Comparison of ENCODE assay signal across 14 mouse cellular contexts in genomic region chr3:79576865-79577264, GRCm38 (mm10). TPM values are rescaled to one million over a fixed set of nuclear protein-coding genes. Genes with fewer than 3 reads are reported as not detected.
DNase-seq lines count a peak whose midpoint lies in the region; ATAC-seq and TF ChIP-seq lines count a peak whose summit lies in the region.
"Had no signal": no experiment of that assay in that cellular context is flagged by ENCODE, and none has a peak within 500 bp of the region (broad histone marks: within the 10 kb centered on the region; RNA-seq: fewer than 3 reads in every experiment).

No protein-coding gene starts in this region.

- no peaks in the 10 kb centered on the region for H3K36me3 ChIP-seq in heart, embryonic 12.5 days
- H3K36me3 ChIP-seq in kidney, postnatal 0 days (ENCODE audit: insufficient read depth, low read length), result no peaks in the 10 kb centered on the region
- H3K36me3 ChIP-seq in hindbrain, embryonic 13.5 days, result no peaks in the 10 kb centered on the region
- no peaks in the 10 kb centered on the region for H3K36me3 ChIP-seq in midbrain, embryonic 14.5 days (ENCODE audit: control insufficient read depth, insufficient read depth, low read length)

- no peak for DNase-seq in heart, adult 18-20 months
- peak; percentile 72 for DNase-seq in kidney, postnatal 0 days (ENCODE audit: low spot score)
- no peak for DNase-seq in kidney, postnatal 14 days
- DNase-seq in midbrain, embryonic 14.5 days, result peak; percentile 38
- DNase-seq in gastrocnemius, adult 18-20 months (ENCODE audit: low spot score), result no peak
- DNase-seq: adrenal gland, adult 8-10 months; cerebellum, postnatal 25 days; gastrocnemius, adult 2 months had no signal

- H3K4me2 ChIP-seq in heart, embryonic 12.5 days, result peak overlapping the region; percentile 40
- H3K4me2 ChIP-seq in kidney, postnatal 0 days (ENCODE audit: low read length), result peak overlapping the region; percentile 36
- H3K4me2 ChIP-seq in hindbrain, embryonic 13.5 days, result no peak overlapping the region
- no peak overlapping the region for H3K4me2 ChIP-seq in midbrain, embryonic 14.5 days (ENCODE audit: low read length)

- H3K4me3 ChIP-seq in heart, embryonic 12.5 days, result 0 out of 2 replicates have a peak overlapping the region, but pooled peaks have one; percentile 3
- no peak overlapping the region for H3K4me3 ChIP-seq in kidney, postnatal 0 days (replicated peaks; ENCODE audit: low read depth, low read length)
- no peak overlapping the region for H3K4me3 ChIP-seq in hindbrain, embryonic 13.5 days
- H3K4me3 ChIP-seq in midbrain, embryonic 14.5 days (replicated peaks; ENCODE audit: low read depth, low read length), result no peak overlapping the region
- H3K4me3 ChIP-seq: erythroblast, embryonic 14.5 days; gastrocnemius, adult 2 months had no signal

- 21% methylated on average over 5 of the region's 5 CpGs for WGBS in heart, embryonic 12.5 days
- WGBS in kidney, postnatal 0 days, result 13% methylated on average over 5 of the region's 5 CpGs
- WGBS in hindbrain, embryonic 13.5 days, result 29% methylated on average over 5 of the region's 5 CpGs
- 23% methylated on average over 5 of the region's 5 CpGs for WGBS in midbrain, embryonic 14.5 days

- ATAC-seq in heart, embryonic 12.5 days (ENCODE audit: insufficient number of reproducible peaks, low FRiP score), result 0 out of 2 replicates have a peak, but pooled peaks have one; percentile 42
- peak; percentile 52 for ATAC-seq in kidney, postnatal 0 days (replicated peaks; ENCODE audit: low FRiP score, low read depth)
- ATAC-seq in hindbrain, embryonic 13.5 days (ENCODE audit: low FRiP score), result peak; percentile 46
- no peak for ATAC-seq in midbrain, embryonic 14.5 days (ENCODE audit: low FRiP score, low TSS enrichment)
- ATAC-seq in erythroblast, adult 5-6 weeks (replicated peaks; ENCODE audit: low FRiP score, poor library complexity, severe bottlenecking), result no peak
- ATAC-seq: Patski had no signal

- no peak for TF ChIP-seq CTCF in kidney, postnatal 0 days (IDR thresholded peaks at IDR 0.05; ENCODE audit: low read depth)

- H3K9ac ChIP-seq in heart, embryonic 12.5 days, result no peak overlapping the region
- H3K9ac ChIP-seq in kidney, postnatal 0 days (ENCODE audit: low read depth, low read length), result no peak overlapping the region
- H3K9ac ChIP-seq in hindbrain, embryonic 13.5 days, result no peak overlapping the region
- H3K9ac ChIP-seq in midbrain, embryonic 14.5 days (replicated peaks; ENCODE audit: low read length), result no peak overlapping the region

- H3K27ac ChIP-seq in heart, embryonic 12.5 days (ENCODE audit: poor library complexity, severe bottlenecking), result no peak overlapping the region
- 0 out of 2 replicates have a peak overlapping the region, but pooled peaks have one; percentile 44 for H3K27ac ChIP-seq in kidney, postnatal 0 days
- H3K27ac ChIP-seq in hindbrain, embryonic 13.5 days, result no peak overlapping the region
- H3K27ac ChIP-seq in midbrain, embryonic 14.5 days (replicated peaks; ENCODE audit: low read depth, low read length), result no peak overlapping the region
- H3K27ac ChIP-seq: gastrocnemius, adult 2 months had no signal

- H3K9me3 ChIP-seq in heart, embryonic 12.5 days (replicated peaks), result no peaks in the 10 kb centered on the region
- H3K9me3 ChIP-seq in kidney, postnatal 0 days (replicated peaks; ENCODE audit: low read length), result no peaks in the 10 kb centered on the region
- no peaks in the 10 kb centered on the region for H3K9me3 ChIP-seq in hindbrain, embryonic 13.5 days
- H3K9me3 ChIP-seq in midbrain, embryonic 14.5 days (ENCODE audit: control insufficient read depth, low read length), result no peaks in the 10 kb centered on the region

- H3K4me1 ChIP-seq in heart, embryonic 12.5 days (replicated peaks), result peaks cover 14% of the 10 kb centered on the region
- no peaks in the 10 kb centered on the region for H3K4me1 ChIP-seq in kidney, postnatal 0 days (replicated peaks; ENCODE audit: insufficient read depth, low read length)
- H3K4me1 ChIP-seq in hindbrain, embryonic 13.5 days (replicated peaks), result peaks cover 7% of the 10 kb centered on the region
- 0 out of 2 replicates have a peak, but pooled peaks cover 4% of the 10 kb centered on the region for H3K4me1 ChIP-seq in midbrain, embryonic 14.5 days (ENCODE audit: control insufficient read depth, insufficient read depth, low read length)

- no peaks in the 10 kb centered on the region for H3K27me3 ChIP-seq in heart, embryonic 12.5 days (replicated peaks)
- no peaks in the 10 kb centered on the region for H3K27me3 ChIP-seq in kidney, postnatal 0 days (ENCODE audit: insufficient read depth, low read length)
- no peaks in the 10 kb centered on the region for H3K27me3 ChIP-seq in hindbrain, embryonic 13.5 days
- no peaks in the 10 kb centered on the region for H3K27me3 ChIP-seq in midbrain, embryonic 14.5 days (ENCODE audit: control insufficient read depth, insufficient read depth, low read length)
- H3K27me3 ChIP-seq: Patski had no signal

RNA-seq across cellular contexts. Expression of gene Fnip2, which starts 9.3 kb away (rescaled TPM):
- polyA plus RNA-seq in heart, embryonic 12.5 days (2016; fragmentation: Nextera tagmentation; extraction: Ambion mirVana), result 5.3 and 6.3 TPM in 2 replicates
- total RNA-seq in heart, adult 18-20 months (2021), result 10 to 100 TPM; 24.7 to 24.8 TPM
- 4.3 and 4.4 TPM in 2 replicates for polyA plus RNA-seq in kidney, postnatal 0 days (2015; fragmentation: Nextera tagmentation; extraction: Ambion mirVana)
- 4.7 and 6.1 TPM in 2 replicates for polyA plus RNA-seq in hindbrain, embryonic 13.5 days (2015; fragmentation: Nextera tagmentation; extraction: Ambion mirVana)
- polyA plus RNA-seq in midbrain, embryonic 14.5 days (2014; fragmentation: Nextera tagmentation; extraction: Ambion mirVana), result 7.7 and 8.0 TPM in 2 replicates
- 1 to 10 TPM; 3.4 to 4.6 TPM for total RNA-seq in gastrocnemius, adult 18-20 months (2021)
- total RNA-seq in erythroblast, adult 5-6 weeks (2015; ENCODE audit: low replicate concordance), result 35.5 and 82.1 TPM in 2 replicates
- total RNA-seq in erythroblast, adult 5-6 weeks (2017; ENCODE audit: low replicate concordance), result 93.3 and 101 TPM in 2 replicates

RNA-seq across cellular contexts. Expression of gene Ppid, which starts 14.3 kb away (rescaled TPM):
- polyA plus RNA-seq in heart, embryonic 12.5 days (2016; fragmentation: Nextera tagmentation; extraction: Ambion mirVana), result 121 and 122 TPM in 2 replicates
- total RNA-seq in heart, adult 18-20 months (2021), result 10 to 100 TPM; 41.9 to 43.6 TPM
- polyA plus RNA-seq in kidney, postnatal 0 days (2015; fragmentation: Nextera tagmentation; extraction: Ambion mirVana), result 85.6 and 93.8 TPM in 2 replicates
- polyA plus RNA-seq in hindbrain, embryonic 13.5 days (2015; fragmentation: Nextera tagmentation; extraction: Ambion mirVana), result 153 and 155 TPM in 2 replicates
- polyA plus RNA-seq in midbrain, embryonic 14.5 days (2014; fragmentation: Nextera tagmentation; extraction: Ambion mirVana), result 126 and 157 TPM in 2 replicates
- 10 to 100 TPM; 41.0 to 46.1 TPM for total RNA-seq in gastrocnemius, adult 18-20 months (2021)
- 32.3 and 35.5 TPM in 2 replicates for total RNA-seq in erythroblast, adult 5-6 weeks (2015; ENCODE audit: low replicate concordance)
- 60.6 and 64.3 TPM in 2 replicates for total RNA-seq in erythroblast, adult 5-6 weeks (2017; ENCODE audit: low replicate concordance)

RNA-seq across cellular contexts. Expression of gene 4930579G24Rik, which starts 52.0 kb away (rescaled TPM):
- 24.6 and 26.3 TPM in 2 replicates for polyA plus RNA-seq in heart, embryonic 12.5 days (2016; fragmentation: Nextera tagmentation; extraction: Ambion mirVana)
- total RNA-seq in heart, adult 18-20 months (2021), result 1 to 10 TPM; 1.6 to 1.8 TPM
- 13.2 and 18.6 TPM in 2 replicates for polyA plus RNA-seq in kidney, postnatal 0 days (2015; fragmentation: Nextera tagmentation; extraction: Ambion mirVana)
- polyA plus RNA-seq in hindbrain, embryonic 13.5 days (2015; fragmentation: Nextera tagmentation; extraction: Ambion mirVana), result 9.0 and 10.5 TPM in 2 replicates
- 6.1 and 7.3 TPM in 2 replicates for polyA plus RNA-seq in midbrain, embryonic 14.5 days (2014; fragmentation: Nextera tagmentation; extraction: Ambion mirVana)
- 1 to 10 TPM; 1.0 to 1.3 TPM for total RNA-seq in gastrocnemius, adult 18-20 months (2021)
- 9.6 and 11.3 TPM in 2 replicates for total RNA-seq in erythroblast, adult 5-6 weeks (2015; ENCODE audit: low replicate concordance)
- total RNA-seq in erythroblast, adult 5-6 weeks (2017; ENCODE audit: low replicate concordance), result 2.6 and 8.0 TPM in 2 replicates
- total RNA-seq: monocyte, adult 5-6 weeks had no signal

RNA-seq across cellular contexts. Expression of gene Etfdh, which starts 52.4 kb away (rescaled TPM):
- polyA plus RNA-seq in heart, embryonic 12.5 days (2016; fragmentation: Nextera tagmentation; extraction: Ambion mirVana), result 138 and 143 TPM in 2 replicates
- 100 to 1,000 TPM; 616 to 630 TPM for total RNA-seq in heart, adult 18-20 months (2021)
- 97.0 and 103 TPM in 2 replicates for polyA plus RNA-seq in kidney, postnatal 0 days (2015; fragmentation: Nextera tagmentation; extraction: Ambion mirVana)
- 46.0 and 47.0 TPM in 2 replicates for polyA plus RNA-seq in hindbrain, embryonic 13.5 days (2015; fragmentation: Nextera tagmentation; extraction: Ambion mirVana)
- polyA plus RNA-seq in midbrain, embryonic 14.5 days (2014; fragmentation: Nextera tagmentation; extraction: Ambion mirVana), result 35.8 and 44.7 TPM in 2 replicates
- 100 to 1,000 TPM; 117 to 139 TPM for total RNA-seq in gastrocnemius, adult 18-20 months (2021)
- total RNA-seq in erythroblast, adult 5-6 weeks (2015; ENCODE audit: low replicate concordance), result 18.2 and 36.3 TPM in 2 replicates
- total RNA-seq in erythroblast, adult 5-6 weeks (2017; ENCODE audit: low replicate concordance), result 20.6 and 23.3 TPM in 2 replicates

Comparison
In these comparisons a context has a peak if more than half of its experiments do, and no peak if none do; other contexts are left out.
1. DNase-seq: peak in kidney, postnatal 0 days (single experiment) and midbrain, embryonic 14.5 days (single experiment); none in heart, adult 18-20 months (0 of 2), kidney, postnatal 14 days (single experiment) and gastrocnemius, adult 18-20 months (single experiment).
2. ATAC-seq: peak in heart, embryonic 12.5 days (single experiment), kidney, postnatal 0 days (single experiment) and hindbrain, embryonic 13.5 days (single experiment); none in midbrain, embryonic 14.5 days (single experiment) and erythroblast, adult 5-6 weeks (single experiment).
3. H3K4me2 ChIP-seq: peak in heart, embryonic 12.5 days (single experiment) and kidney, postnatal 0 days (single experiment); none in hindbrain, embryonic 13.5 days (single experiment) and midbrain, embryonic 14.5 days (single experiment).